Mouse (Mus musculus): ENCODE data around the gene Kcnj3.
"Not testable (repeated sequence)": the region's sequence is repeated elsewhere in the genome, so short reads cannot be mapped to it uniquely, and the experiment has no call there.

Gene Kcnj3

DNA sequence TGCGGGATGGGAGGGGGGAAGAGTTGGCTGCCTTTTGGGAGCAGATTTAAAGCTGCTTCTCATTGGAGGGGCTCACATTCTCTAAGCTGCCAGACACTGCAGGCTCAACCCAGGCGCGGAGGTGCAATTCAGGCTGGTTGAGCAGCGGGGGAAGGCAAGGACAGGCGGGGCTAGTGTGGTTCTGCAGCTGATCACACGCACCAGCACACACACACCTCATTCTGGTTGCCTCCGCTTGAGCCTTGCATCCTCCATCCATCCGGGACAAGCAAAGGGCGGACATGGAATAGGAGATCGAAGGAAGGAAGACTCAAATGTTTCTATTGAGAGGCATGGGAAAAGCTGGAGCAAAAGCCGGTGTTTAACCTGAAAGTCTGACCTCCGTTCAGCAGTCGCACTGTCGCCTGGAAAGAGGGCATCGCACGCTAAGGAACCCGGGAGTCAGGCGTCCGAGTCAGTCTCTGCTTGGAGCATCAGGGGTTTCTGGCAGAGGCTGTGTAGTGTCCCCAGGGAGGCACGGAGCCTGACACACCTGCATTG is at the start of gene Kcnj3:
Kcnj3 (plus strand) TSS at position 250 of the 540 bp plus-strand sequence.
- no peak for DNase-seq

DNA sequence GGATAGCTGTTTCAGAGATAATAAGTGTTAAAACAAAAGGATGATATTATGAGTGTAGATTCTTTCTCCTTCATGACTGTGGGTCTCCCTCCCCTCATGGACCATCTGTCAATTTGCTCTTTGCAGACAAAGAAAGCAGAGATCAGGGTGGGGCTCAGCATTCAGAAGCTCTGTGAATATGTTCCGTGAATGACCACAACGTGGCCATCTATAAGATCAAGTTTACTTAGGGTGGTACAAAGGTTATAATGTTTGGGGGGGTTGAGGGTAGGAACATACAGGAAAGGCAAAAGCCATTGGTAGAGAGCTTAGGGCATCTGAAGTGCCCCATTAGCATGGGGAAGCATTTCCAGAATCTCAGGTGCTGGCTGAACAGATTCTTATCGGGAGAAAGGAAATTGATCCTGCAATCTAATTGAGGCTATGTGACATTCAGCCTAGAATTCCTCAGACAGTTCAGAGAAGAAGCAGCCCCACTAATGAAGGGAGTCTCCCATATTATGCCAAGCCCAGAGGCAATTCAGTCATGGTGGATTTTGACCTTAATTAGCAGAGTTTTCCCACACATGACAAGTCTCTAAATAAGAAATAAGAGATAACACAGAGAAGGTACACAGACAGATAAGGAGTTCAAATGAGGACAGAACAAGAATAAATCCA is 45.3 kb upstream of the Kcnj3 start:
- DNase-seq, result no peak

- DNase-seq, result no peak
Observed at GRCm38 (mm10) chr2:55405307-55405706, 30.5 kb upstream of the Kcnj3 start.

GRCm38 (mm10) chr2:55427633-55428032 is 8.1 kb upstream of the Kcnj3 start:
- DNase-seq, result no peak

DNA sequence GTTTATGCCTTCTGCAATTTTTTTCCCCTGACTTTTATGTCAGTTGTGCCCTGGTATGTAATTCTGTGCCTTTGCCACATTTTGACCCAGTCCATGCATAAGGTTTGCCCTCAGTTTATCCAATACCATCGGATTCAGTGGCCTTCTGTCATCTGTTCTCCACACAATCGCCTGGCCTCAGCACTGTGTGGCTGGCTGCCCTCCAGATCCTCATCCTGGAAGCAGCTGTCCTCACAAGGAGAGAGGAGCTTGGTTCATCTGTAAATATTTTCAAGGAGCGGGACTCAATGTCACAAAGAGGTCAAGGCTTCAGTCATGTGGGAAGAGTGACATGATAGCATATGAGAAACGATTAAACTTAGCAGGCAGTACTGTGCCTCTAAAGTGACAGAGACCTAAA is 3.7 kb upstream of the Kcnj3 start:
- no peak for DNase-seq

DNA sequence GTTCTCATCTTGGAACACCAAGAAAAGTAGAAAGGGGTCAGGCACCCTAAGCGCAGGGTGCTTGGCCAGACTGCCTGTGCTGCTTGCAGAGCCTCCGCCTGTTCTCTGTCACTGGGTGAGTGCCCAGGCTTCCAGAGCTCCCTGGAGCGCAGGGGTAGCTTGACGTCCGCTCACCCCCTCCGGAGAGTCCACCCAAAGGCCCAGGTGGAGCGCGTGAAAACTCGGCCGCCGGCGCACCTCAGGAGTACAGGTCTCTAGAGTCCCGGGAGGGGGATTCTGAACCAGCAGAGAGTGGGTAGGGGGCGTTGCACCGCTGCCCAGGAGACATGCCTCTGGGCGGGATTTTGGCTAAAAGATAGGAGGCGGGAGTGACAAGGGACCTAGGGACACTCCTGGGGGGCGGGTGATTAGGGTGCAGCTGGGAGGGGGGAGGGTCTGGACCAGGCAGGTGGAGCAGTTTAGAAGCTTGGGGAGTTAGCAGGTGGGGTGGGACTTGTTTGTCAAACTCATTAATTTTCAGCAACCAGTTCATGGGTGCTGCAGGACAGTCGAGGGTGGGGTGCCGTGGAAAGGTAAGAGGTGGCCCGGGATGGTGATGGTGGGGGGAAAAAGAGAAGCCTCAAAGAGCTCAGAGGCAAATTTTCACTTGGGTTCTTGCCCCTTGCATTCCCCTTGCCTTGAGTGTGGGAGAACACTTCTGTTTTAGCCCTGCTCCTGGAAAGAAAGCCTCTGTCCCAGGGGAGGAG is 664 bp downstream of the Kcnj3 start:
- peak; percentile 8 for DNase-seq

GRCm38 (mm10) chr2:55437007-55437949 is 1.5 kb downstream of the Kcnj3 start:
- DNase-seq, result no peak

DNA sequence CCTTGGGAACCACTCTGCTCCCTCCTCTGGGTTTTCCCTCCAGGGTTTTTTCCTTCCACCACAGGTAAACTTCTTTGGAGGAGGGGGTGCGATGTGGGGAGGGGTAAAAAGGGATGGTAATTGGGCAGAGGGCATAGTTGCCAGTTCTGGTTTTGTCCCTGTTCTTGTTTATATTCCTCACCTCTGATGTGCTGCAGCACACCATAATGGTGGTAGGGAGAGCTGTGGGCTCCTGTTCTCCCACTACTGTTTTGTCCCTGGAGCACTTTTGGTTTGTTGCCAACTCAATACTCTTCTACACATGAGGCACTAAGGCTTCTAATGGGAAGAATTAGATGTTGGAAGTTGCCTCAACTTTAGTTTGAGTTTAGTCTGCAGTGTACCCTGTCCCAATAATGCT is 2.2 kb downstream of the Kcnj3 start:
- no peak for DNase-seq

DNA sequence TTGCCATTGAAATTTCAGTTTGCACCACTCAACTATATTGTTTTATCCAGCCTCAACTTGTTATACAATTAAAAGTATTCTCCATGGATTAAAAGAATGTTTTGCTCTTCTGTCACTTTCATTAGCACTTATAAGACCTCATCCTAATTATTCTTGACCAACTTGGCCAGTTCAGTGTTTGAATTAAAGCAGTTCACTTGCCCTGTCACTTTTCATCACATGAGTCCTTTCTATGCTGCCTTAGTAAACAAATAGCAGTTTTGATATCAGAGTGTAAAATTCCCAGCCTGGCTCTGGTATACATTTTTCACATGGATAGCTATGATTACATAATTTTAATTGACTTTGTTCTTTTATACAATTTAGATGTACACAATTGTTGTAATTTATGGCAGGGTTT is 3.4 kb downstream of the Kcnj3 start:
- no peak for DNase-seq

DNA sequence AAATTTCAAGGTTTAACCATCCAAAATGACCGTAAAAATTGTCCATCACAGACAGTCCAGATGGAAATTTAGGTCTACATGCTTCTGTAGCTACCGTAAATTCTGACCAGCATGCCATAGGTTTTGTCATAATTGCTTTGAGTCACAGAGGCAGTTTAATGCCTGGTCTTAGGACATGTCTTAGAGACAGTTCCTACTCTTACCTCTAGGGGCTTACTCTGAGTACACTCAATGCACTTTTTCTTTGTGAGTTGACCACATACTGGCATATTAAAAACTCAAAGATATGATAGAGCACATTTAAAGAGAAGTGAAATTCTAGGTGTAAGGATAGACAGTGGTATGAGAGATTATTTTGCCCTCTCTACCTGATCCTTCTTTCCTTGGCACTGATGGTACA is 6.2 kb downstream of the Kcnj3 start:
- DNase-seq, result no peak

DNA sequence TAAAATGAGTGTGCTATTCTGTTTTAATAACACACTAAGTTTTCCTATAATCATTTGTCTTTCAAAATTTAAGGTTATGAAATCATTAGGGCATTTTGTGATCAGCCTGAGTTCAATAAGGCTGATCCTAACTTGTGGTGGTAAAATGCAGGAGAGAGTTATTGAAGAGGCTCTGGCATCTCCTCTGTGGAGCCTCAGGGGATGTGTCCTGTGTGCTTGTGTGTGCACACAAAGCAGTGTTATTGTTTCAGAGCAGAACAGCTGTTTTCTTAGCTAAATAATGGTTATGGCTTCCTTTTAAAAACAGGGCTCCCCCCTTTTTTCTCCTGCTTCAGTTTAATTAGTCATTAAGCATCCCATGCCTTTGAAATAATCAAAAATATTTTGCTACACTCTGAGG is 11.5 kb downstream of the Kcnj3 start:
- DNase-seq, result no peak

DNA sequence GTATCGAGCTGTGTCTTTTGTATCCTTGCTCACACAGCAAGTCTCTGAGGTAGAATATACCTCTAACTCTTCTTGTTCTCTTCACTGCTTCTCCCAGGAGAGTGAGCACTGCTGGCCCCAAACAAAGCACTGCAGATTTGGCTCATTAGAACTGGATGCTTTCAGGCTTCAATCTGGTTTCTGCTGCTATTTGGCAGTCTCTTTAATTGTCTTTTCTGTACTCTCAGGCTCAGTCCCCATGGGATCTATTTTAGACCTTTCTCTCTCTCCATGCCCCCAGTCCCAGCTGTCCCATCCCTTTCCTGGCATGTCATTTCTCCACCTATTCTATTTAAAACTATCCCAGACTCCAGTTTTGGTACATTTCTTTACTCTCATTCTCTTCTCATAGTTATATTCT is 15.0 kb downstream of the Kcnj3 start:
- no peak for DNase-seq

- DNase-seq, result no peak
Observed at GRCm38 (mm10) chr2:55459195-55459594, 23.4 kb downstream of the Kcnj3 start.

GRCm38 (mm10) chr2:55469141-55469540 is 33.4 kb downstream of the Kcnj3 start:
- no peak for DNase-seq

DNA sequence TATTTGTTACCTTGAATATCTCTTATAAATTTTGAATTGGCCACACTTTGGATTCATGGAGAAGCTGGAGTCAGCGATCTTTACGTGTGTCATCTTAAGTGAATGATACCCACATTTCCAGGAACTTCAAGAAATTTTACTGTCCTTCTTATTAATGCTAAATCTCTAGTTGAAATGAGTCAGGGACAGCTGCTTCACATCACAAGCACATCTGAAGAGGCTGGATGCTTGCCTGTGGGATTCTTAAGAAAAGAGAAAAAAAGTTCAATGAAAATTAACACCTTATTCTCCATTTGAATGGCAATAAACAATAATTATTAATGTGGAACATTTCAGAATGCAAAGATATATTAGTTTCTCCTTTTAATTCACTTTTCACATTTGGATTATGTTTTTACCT is 34.2 kb downstream of the Kcnj3 start:
- DNase-seq, result no peak

DNA sequence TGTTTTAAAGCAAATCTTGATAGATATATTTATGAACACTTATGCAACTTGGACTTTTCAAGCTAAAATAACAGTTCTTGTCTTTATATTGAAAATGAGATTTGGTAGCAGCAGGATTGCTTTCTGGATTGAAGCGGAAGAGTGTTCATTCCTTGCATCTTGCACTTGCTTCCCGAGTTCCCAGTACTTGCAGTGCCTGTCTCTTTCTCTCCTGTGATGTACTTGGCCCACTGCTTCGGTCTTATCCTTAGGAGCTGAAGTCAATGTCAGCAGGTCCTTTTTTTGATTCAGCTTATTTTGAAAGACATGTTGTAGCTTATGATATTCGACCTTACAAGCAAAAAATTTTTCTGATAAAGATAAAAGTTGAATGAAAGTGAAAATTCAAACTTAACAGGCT is 43.7 kb downstream of the Kcnj3 start:
- no peak for DNase-seq

DNA sequence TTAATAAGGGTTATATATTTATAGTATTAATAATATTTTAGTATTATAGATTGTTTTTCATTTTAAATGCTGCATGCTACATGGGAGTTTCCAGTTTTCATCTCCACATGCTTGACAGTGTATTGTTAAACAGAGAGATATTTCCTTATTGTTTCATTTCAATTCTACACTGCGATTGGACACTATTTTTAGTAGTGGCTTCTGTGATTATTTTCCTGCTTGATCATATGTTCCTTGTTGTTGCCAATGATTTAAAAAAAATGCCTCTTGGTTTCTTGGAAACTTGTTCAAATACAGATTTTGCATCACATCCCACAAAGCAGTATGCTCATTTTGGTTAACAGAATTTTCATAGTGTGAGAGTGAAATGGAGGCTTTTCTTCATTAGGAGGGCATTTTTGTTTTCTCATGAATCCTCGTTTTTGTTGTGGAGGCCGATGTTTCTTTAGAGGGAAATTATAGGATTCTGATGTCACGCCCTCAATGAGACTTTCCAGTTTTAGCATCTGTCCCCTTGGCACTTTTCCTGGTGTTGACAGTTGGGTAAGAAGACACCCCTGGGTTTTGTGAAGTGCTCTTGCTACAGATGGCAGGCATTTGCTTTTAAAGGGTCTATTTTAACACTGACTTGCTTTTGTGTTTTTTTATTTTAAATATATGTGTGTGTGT is 44.3 kb downstream of the Kcnj3 start:
- DNase-seq, result no peak

GRCm38 (mm10) chr2:55480602-55480965 is 44.8 kb downstream of the Kcnj3 start:
- DNase-seq, result no peak

- not testable (repeated sequence) for DNase-seq
Observed at GRCm38 (mm10) chr2:55485500-55486129, 49.8 kb downstream of the Kcnj3 start.

GRCm38 (mm10) chr2:55503390-55504176 is 67.8 kb downstream of the Kcnj3 start:
- DNase-seq, result no peak

- DNase-seq, result no peak
Observed at GRCm38 (mm10) chr2:55505712-55506111, 69.9 kb downstream of the Kcnj3 start.

Measured in kidney, postnatal 10 days (tissue).